Mouse (Mus musculus): ENCODE measurements around the gene Erc1.
"Not testable (repeated sequence)": the region's sequence is repeated elsewhere in the genome, so short reads cannot be mapped to it uniquely, and the experiment has no call there.

Gene Erc1

DNA sequence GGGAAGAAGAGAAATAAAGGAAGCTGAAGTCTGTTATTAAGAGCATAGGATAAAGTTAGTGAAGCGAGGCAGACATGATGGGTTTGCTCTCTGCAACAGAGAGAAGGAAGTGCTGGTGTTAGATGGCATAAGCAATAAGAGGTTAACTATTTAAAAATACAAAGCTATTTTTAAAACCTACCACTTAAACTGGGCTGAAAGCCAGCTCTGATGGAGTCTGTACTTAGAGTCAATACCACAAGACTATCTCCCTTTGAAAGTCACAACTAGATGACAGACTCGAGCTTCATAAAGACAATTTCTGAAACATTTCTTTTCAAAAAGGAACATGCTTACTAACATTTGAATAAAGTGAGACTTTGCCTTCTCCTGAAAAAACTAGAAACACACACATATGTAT is 134.0 kb downstream of the Erc1 start:
- ATAC-seq (ENCODE audit: insufficient number of reproducible peaks, low FRiP score, low TSS enrichment) = no peak

GRCm38 (mm10) chr6:119712486-119712885 is 135.5 kb downstream of the Erc1 start:
- ATAC-seq (ENCODE audit: insufficient number of reproducible peaks, low FRiP score, low TSS enrichment) = no peak

DNA sequence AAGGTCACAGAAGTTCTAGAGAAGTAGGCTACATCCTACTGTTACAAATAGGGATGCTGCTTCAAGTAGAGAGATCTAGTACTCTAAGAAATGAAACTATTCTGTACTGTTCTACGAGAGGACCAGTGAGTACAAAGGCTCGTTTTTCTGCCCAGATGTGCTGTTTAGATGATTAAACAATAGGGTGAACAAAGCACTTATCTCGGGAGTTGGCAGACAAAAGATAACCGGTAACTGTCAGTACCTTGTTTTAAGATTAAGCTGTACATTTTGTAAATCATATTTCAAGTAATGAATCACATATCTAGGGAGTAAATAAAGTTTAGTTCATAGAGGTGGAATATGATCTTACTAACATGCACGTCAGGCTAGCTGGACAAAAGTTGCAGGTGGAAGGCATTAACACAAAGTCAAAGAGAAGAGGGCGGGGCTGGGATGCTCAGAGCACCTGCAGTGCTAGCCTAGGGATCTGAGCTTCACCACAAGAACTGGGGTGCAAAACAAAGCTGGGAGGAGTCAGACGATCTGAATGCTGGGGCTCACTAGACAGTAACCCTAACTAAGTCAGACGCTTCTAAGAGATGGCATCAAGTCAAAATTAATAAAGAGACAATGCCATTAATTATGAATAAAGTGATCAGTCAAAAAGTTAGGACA is 136.2 kb downstream of the Erc1 start:
- ATAC-seq (ENCODE audit: insufficient number of reproducible peaks, low FRiP score, low TSS enrichment) = no peak

- ATAC-seq (ENCODE audit: insufficient number of reproducible peaks, low FRiP score, low TSS enrichment) = no peak
Measured at GRCm38 (mm10) chr6:119709552-119709951, 138.4 kb downstream of the Erc1 start.

DNA sequence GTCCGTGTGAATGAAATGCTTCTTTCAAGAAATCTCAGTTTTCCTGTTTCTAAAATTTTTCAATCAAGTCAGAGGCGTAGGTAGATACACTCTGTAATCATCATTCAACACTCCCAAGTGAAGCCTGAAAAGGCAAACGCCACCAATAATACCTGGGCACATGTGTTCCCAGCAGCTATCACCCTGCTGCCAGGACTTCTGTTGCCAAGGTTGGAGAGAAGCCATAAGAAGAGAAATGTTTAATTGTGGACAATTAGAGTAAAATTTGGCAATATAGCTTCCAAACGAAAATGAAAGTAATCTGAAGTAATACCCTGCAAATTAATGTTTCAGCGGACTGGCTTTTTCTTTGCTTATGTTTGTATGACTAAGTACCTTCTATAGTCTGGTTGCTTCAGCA is 140.1 kb downstream of the Erc1 start:
- no peak for ATAC-seq (ENCODE audit: insufficient number of reproducible peaks, low FRiP score, low TSS enrichment)

DNA sequence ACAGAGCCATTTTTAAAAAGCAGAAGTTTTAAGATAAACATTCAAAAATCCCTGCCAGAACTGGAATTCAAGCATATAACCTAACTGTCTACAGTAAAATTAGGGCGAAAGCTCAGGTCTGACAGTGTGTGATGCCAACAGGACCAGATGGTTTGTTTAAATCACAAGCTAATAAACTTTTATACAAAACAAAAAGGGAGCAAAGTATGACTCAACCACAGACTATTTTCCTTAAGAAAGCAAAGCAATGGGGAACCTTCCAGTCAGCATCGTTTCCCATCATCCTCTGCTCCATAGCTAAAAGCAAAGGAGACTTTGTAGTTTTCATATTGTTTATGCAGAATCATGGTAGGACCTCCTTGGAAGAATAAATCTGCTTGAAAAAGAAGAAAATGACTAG is 143.1 kb downstream of the Erc1 start:
- ATAC-seq (ENCODE audit: insufficient number of reproducible peaks, low FRiP score, low TSS enrichment) = no peak

GRCm38 (mm10) chr6:119692754-119693153 is 155.2 kb downstream of the Erc1 start:
- no peak for ATAC-seq (ENCODE audit: insufficient number of reproducible peaks, low FRiP score, low TSS enrichment)

GRCm38 (mm10) chr6:119686470-119686869 is 161.5 kb downstream of the Erc1 start:
- ATAC-seq (ENCODE audit: insufficient number of reproducible peaks, low FRiP score, low TSS enrichment) = no peak

DNA sequence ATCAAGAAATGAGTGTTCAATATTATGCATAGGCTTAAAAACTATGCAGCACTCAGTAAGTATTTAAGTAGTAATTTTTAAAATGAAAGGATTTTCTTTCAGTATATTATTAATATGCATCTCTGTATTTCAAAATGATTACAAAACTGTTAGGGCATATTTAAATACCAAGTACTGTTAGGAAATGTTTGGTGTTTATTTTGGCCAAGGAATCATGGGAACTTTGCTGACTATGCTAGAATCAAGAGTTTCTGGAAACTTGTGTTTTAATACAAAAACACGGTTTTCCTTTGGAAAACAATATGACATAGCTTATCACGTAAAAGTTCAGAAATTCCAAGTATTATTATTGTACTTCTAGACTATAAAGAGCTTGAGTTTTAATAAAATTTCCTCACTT is 167.2 kb downstream of the Erc1 start:
- no peak for ATAC-seq (ENCODE audit: insufficient number of reproducible peaks, low FRiP score, low TSS enrichment)

- ATAC-seq (ENCODE audit: insufficient number of reproducible peaks, low FRiP score, low TSS enrichment) = peak; percentile 41; the same call in 1 of the 2 replicates
Measured at GRCm38 (mm10) chr6:119674811-119675209, 173.2 kb downstream of the Erc1 start.

- ATAC-seq (ENCODE audit: insufficient number of reproducible peaks, low FRiP score, low TSS enrichment) = peak; percentile 96
Measured at GRCm38 (mm10) chr6:119674201-119674810, 173.7 kb downstream of the Erc1 start.

DNA sequence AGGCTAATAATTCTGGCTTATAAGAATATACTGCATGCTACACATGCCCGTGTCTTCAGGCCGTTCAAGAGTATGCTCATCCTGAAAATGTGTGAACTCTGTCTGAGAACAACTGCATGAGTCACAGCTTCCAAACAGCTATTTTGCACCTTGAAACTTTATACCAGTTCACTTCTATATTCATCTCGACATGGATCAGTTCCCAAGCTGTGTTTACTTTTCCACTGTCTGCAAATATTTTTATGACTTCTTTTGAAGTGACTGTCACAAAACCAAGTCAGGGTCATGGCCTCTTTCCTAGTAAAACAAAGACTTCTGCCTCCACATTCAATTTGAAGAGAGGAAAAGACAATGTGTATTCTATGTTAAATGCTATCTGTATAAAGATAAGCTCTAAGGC is 178.2 kb downstream of the Erc1 start:
- ATAC-seq (ENCODE audit: insufficient number of reproducible peaks, low FRiP score, low TSS enrichment) = no peak

- ATAC-seq (ENCODE audit: insufficient number of reproducible peaks, low FRiP score, low TSS enrichment) = no peak
Measured at GRCm38 (mm10) chr6:119662936-119663335, 185.0 kb downstream of the Erc1 start.

DNA sequence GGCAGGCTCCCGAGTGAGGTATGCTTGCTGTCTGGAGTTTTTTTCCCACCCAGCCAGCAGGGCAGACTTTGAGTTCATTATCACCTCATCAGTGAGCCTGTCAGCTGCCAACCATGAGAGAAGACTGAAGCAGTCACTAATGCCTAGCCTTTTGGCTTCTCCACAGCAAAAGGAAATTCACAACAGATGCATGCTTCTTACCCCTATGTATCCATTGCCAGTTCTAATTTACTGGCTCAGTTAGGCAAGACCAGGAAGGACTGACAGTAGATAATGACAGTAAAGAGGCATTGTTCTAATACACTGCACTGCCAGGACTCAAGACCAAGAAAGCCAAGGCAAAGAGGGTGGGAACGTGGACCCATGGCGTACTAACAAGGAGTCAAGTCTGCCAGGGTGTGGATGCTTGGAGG is 186.9 kb downstream of the Erc1 start:
- peak; percentile 56 for ATAC-seq (ENCODE audit: insufficient number of reproducible peaks, low FRiP score, low TSS enrichment)

DNA sequence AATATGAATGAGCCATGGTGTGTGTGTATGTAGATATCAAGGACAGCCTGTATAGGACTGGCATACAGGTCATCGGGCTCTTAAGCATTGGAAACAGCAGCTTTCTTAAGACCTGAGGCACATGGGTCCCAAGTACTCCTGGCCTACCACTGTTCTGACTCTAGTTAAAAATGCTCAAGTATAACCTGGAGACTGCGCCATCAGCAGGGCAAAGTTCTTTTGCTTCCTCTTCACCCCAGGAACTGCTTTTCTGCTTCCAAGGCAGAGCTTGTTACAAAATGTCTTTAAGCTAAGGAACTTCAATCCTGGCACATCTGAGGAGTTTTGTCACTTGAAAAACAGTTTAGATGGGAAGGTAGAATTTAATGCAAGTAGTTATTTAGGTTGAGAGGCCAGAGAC is 189.5 kb downstream of the Erc1 start:
- no peak for ATAC-seq (ENCODE audit: insufficient number of reproducible peaks, low FRiP score, low TSS enrichment)

- ATAC-seq (ENCODE audit: insufficient number of reproducible peaks, low FRiP score, low TSS enrichment) = no peak
Measured at GRCm38 (mm10) chr6:119657418-119658178, 190.4 kb downstream of the Erc1 start.

DNA sequence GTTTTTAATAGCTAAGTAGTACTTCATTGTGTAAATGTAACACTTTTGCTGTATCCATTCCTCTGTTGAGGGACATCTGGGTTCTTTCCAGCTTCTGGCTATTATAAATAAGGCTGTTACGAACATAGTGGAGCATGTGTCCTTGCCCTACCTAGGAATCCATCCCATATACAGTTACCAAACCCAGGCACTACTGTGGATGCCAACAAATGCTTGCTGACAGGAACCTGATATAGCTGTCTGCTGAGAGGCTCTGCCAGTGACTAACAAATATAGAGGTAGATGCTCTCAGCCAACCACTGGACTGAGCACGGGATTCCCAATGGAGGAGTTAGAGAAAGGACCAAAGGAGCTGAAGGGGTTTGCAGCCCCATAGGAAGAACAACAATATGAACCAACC is 193.2 kb downstream of the Erc1 start:
- ATAC-seq (ENCODE audit: insufficient number of reproducible peaks, low FRiP score, low TSS enrichment) = not testable (repeated sequence)

- ATAC-seq (ENCODE audit: insufficient number of reproducible peaks, low FRiP score, low TSS enrichment) = no peak
Measured at GRCm38 (mm10) chr6:119643880-119644460, 204.0 kb downstream of the Erc1 start.

DNA sequence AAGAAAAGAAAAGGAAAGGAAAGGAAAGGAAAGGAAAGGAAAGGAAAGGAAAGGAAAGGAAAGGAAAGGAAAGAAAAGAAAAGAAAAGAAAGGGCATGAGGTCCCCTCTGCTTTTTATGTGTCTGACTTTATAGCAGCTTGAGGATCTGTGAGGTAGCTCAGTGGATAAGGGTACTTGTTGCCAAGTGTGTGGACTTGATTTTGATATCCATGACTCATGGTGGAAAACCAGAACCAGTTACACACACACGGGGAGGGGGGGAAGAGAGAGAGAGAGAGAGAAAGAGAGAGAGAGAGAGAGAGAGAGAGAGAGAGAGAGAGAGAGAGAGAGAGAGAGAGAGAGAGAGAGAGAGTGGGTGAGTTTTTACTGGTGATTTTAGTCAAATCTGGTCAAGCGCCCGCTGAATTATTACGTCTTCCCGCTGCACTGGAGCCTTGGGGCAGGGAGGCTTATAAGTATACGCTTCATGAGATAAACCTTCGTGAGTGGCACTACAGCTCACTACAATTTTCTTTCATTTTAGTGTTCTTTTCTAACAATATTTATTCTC is 204.7 kb downstream of the Erc1 start:
- ATAC-seq (ENCODE audit: insufficient number of reproducible peaks, low FRiP score, low TSS enrichment) = no peak

DNA sequence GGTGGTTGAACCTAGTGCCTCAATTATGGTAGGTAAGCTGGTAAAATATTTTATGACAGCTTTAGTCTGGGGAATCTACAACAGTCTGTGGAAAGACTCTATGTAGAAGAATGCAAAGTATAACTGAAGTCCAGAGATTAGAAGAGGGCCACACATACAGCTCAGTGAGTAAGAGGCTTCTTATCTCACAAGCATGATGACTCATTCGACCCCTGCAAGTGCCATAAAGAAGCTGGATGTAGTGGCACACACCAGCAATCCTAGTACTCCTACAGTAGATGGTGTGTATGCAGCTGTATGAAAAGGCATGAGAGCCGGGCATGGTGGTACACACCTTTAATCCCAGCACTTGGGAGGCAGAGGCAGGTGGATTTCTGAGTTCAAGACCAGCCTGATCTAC is 205.2 kb downstream of the Erc1 start:
- ATAC-seq (ENCODE audit: insufficient number of reproducible peaks, low FRiP score, low TSS enrichment) = no peak

- ATAC-seq (ENCODE audit: insufficient number of reproducible peaks, low FRiP score, low TSS enrichment) = no peak
Measured at GRCm38 (mm10) chr6:119635629-119636028, 212.3 kb downstream of the Erc1 start.
